Mouse (Mus musculus): ENCODE results near the gene Acot5. TPM values are rescaled to one million over a fixed set of nuclear protein-coding genes. Genes with fewer than 3 reads are reported as not detected.
"Not testable (repeated sequence)": the region's sequence is repeated elsewhere in the genome, so short reads cannot be mapped to it uniquely, and the experiment has no call there.

Acot5 gene
- polyA plus RNA-seq, 1 experiment from 2014 or later, result not detected

DNA sequence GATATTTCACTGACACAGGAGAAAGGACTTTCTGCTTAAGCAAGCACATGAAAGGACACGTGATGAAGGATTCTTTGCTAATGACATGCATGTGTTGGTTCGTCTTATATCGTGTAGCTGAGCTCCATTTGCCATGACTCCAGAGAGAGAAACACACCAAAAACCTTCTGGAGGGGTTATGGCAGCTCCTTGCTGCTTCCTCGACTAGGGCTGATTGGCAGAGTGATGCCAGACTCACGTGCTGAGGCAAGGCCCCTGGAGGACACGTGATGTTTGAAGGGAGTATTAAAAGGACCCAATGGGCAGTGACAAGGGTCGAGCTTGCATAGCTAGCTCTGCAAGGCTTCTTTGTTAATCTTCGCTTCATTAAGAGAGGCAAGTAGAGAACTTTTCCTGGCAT lies 829 bp upstream of the Acot5 start:
- Histone ChIP-seq H3K36me3 (ENCODE audit: control insufficient read depth, insufficient read depth, low read length) (no peaks in the 10 kb centered on the region), H3K4me1 (ENCODE audit: control insufficient read depth, insufficient read depth, low read length) (no peaks in the 10 kb centered on the region), H3K9me3 (ENCODE audit: control insufficient read depth, low read length) (no peaks in the 10 kb centered on the region), H3K4me2 (ENCODE audit: low read length) (no peak overlapping the region), H3K27me3 (ENCODE audit: control insufficient read depth, insufficient read depth, low read length) (peaks cover 7% of the 10 kb centered on the region; the same call in 1 of the 2 replicates), H3K27ac (replicated peaks; ENCODE audit: low read depth, low read length) (no peak overlapping the region), H3K9ac (replicated peaks; ENCODE audit: low read length) (no peak overlapping the region), H3K4me3 (replicated peaks; ENCODE audit: low read depth, low read length) (no peak overlapping the region)
- DNase-seq (no peak), ATAC-seq (ENCODE audit: low FRiP score, low TSS enrichment) (no peak)
- WGBS, result 59% methylated on average over 8 of the region's 8 CpGs

DNA sequence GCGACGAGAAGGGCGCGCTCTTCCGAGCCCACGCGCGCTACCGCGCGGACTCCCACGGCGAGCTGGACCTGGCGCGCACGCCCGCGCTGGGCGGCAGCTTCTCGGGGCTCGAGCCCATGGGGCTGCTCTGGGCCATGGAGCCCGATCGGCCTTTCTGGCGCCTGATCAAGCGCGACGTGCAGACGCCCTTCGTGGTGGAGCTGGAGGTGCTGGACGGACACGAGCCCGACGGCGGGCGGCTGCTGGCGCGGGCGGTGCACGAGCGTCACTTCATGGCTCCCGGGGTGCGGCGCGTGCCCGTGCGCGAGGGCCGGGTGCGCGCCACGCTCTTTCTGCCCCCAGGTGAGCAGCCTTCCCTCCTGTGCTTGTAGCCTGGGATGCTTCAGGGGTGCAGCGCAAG lies 457 bp downstream of the Acot5 start:
- H3K9ac ChIP-seq (replicated peaks; ENCODE audit: low read length); H3K36me3 ChIP-seq (ENCODE audit: control insufficient read depth, insufficient read depth, low read length); H3K4me1 ChIP-seq (ENCODE audit: control insufficient read depth, insufficient read depth, low read length); H3K27ac ChIP-seq (replicated peaks; ENCODE audit: low read depth, low read length); ATAC-seq (ENCODE audit: low FRiP score, low TSS enrichment); H3K27me3 ChIP-seq (ENCODE audit: control insufficient read depth, insufficient read depth, low read length); H3K9me3 ChIP-seq (ENCODE audit: control insufficient read depth, low read length): not testable (repeated sequence)
- WGBS, result 2% methylated on average over 37 of the region's 52 CpGs
- DNase-seq, result peak; percentile 22
- Histone ChIP-seq H3K4me3 (replicated peaks; ENCODE audit: low read depth, low read length) (peak overlapping the region; percentile 32), H3K4me2 (ENCODE audit: low read length) (peak overlapping the region; percentile 52)

DNA sequence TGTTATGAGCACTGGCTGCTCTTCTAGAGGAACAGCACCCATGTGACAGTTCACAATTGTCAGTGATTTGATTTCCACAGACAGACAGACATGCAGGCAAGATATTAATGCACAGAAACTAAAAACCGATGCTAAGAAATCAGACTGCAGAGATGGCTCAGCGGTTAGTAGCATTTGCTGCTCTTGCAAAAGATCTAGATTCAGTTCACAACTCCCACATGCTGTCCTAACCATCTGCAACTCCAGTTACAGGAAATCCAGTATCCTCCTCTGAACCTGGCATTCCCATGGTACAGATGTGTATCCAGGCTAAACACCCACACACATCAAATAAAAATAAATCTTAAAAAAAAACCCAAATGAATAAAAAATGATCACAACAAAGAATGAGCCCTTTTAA lies 2.6 kb downstream of the Acot5 start:
- 96% methylated on average over 2 of the region's 2 CpGs for WGBS
- no peak overlapping the region for H3K27ac ChIP-seq (replicated peaks; ENCODE audit: low read depth, low read length)
- no peak overlapping the region for H3K9ac ChIP-seq (replicated peaks; ENCODE audit: low read length)
- H3K27me3 ChIP-seq (ENCODE audit: control insufficient read depth, insufficient read depth, low read length), result peaks cover 7% of the 10 kb centered on the region; the same call in 1 of the 2 replicates
- H3K4me2 ChIP-seq (ENCODE audit: low read length), result no peak overlapping the region
- no peak for ATAC-seq (ENCODE audit: low FRiP score, low TSS enrichment)
- no peaks in the 10 kb centered on the region for H3K4me1 ChIP-seq (ENCODE audit: control insufficient read depth, insufficient read depth, low read length)
- H3K36me3 ChIP-seq (ENCODE audit: control insufficient read depth, insufficient read depth, low read length), result no peaks in the 10 kb centered on the region
- DNase-seq, result no peak
- H3K4me3 ChIP-seq (replicated peaks; ENCODE audit: low read depth, low read length), result no peak overlapping the region
- H3K9me3 ChIP-seq (ENCODE audit: control insufficient read depth, low read length), result no peaks in the 10 kb centered on the region

DNA sequence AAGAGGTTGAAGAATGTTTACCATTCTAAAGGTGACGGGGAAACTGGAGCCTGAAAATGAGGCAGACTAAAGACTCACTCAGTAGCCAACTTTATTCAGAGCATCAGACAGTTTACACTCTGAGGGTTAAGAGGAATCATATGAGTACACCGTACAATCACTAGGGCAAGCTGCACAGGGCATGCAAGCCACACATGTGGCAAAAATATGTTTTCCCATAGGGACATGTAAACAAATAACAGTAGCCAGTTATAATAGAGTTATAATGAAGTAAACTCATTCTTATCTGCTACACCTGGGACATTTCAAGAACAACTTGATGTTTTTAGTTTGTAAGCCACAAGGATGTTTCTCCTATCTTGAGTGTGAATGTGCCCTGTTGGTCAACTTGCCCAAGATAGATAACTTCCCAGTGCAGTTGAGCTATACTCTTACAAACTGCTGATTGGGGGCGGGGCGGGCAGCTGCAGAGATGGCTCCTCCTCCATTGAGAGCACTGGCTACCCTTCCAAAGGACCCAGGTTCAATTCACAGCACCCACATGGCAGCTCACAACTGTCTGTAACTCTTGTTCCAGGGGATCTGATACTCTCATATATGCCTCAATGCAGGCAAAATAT lies 8.4 kb downstream of the Acot5 start:
- WGBS, result 87% methylated on average over 4 of the region's 4 CpGs
- H3K36me3 ChIP-seq (ENCODE audit: control insufficient read depth, insufficient read depth, low read length), result no peaks in the 10 kb centered on the region
- H3K9ac ChIP-seq (replicated peaks; ENCODE audit: low read length), result no peak overlapping the region
- H3K27me3 ChIP-seq (ENCODE audit: control insufficient read depth, insufficient read depth, low read length), result no peaks in the 10 kb centered on the region
- H3K4me3 ChIP-seq (replicated peaks; ENCODE audit: low read depth, low read length), result no peak overlapping the region
- H3K4me2 ChIP-seq (ENCODE audit: low read length), result no peak overlapping the region
- no peak overlapping the region for H3K27ac ChIP-seq (replicated peaks; ENCODE audit: low read depth, low read length)
- ATAC-seq (ENCODE audit: low FRiP score, low TSS enrichment) (no peak), DNase-seq (no peak)
- no peaks in the 10 kb centered on the region for H3K4me1 ChIP-seq (ENCODE audit: control insufficient read depth, insufficient read depth, low read length)
- H3K9me3 ChIP-seq (ENCODE audit: control insufficient read depth, low read length), result no peaks in the 10 kb centered on the region

DNA sequence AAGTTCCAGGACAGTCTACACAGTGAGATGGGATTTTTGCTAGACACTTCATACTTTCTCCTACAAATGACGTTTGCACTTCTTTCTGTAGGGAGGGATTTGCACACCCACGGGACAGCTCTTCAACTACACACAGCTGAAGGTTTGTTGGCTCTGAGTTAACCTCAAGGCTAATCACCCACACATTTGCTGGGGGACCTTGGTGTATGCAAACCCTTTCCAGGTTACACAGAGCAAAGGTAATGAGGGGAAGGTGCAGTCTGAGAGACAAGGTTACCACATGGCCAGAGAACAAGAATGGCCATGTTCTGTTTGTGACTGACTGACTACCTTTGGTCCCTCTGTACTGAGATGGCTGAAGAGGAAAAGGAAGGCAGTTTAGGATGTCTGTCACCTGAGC lies 14.7 kb downstream of the Acot5 start:
- WGBS, result 90% methylated on average over 2 of the region's 2 CpGs

DNA sequence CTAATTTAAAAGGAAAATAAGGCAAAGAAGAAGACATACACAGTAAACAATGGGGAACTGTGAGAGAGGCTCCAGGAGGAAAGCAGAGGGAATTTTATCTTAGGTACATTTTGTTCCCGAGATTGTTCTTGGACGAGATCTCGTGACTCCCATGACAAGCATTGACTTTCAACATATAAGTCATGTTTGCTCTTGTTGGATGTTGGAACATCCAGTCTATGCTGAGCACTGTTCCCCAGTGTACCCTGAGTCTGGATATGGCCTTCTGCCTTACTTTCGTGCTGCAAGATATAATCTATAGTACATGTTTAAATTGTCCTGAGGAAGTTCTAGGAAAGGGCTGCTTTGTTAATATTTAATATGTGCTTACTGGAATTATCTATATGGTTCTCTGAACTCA lies 15.5 kb downstream of the Acot5 start:
- no peaks in the 10 kb centered on the region for H3K4me1 ChIP-seq (ENCODE audit: control insufficient read depth, insufficient read depth, low read length)
- peaks cover 4% of the 10 kb centered on the region; the same call in 1 of the 2 replicates for H3K9me3 ChIP-seq (ENCODE audit: control insufficient read depth, low read length)
- no peak overlapping the region for H3K27ac ChIP-seq (replicated peaks; ENCODE audit: low read depth, low read length)
- no peak overlapping the region for H3K9ac ChIP-seq (replicated peaks; ENCODE audit: low read length)
- H3K4me3 ChIP-seq (replicated peaks; ENCODE audit: low read depth, low read length), result no peak overlapping the region
- H3K4me2 ChIP-seq (ENCODE audit: low read length), result no peak overlapping the region
- no peak for DNase-seq
- no peaks in the 10 kb centered on the region for H3K27me3 ChIP-seq (ENCODE audit: control insufficient read depth, insufficient read depth, low read length)
- WGBS, result 91% methylated on average over 4 of the region's 4 CpGs
- no peaks in the 10 kb centered on the region for H3K36me3 ChIP-seq (ENCODE audit: control insufficient read depth, insufficient read depth, low read length)
- no peak for ATAC-seq (ENCODE audit: low FRiP score, low TSS enrichment)

More for the DNA sequence above, 14.7 kb downstream of the Acot5 start:
- Histone ChIP-seq H3K4me3 (replicated peaks; ENCODE audit: low read depth, low read length) (no peak overlapping the region), H3K36me3 (ENCODE audit: control insufficient read depth, insufficient read depth, low read length) (no peaks in the 10 kb centered on the region), H3K4me2 (ENCODE audit: low read length) (no peak overlapping the region), H3K9me3 (ENCODE audit: control insufficient read depth, low read length) (no peaks in the 10 kb centered on the region), H3K27me3 (ENCODE audit: control insufficient read depth, insufficient read depth, low read length) (no peaks in the 10 kb centered on the region), H3K4me1 (ENCODE audit: control insufficient read depth, insufficient read depth, low read length) (no peaks in the 10 kb centered on the region), H3K27ac (replicated peaks; ENCODE audit: low read depth, low read length) (no peak overlapping the region), H3K9ac (replicated peaks; ENCODE audit: low read length) (no peak overlapping the region)
- ATAC-seq (ENCODE audit: low FRiP score, low TSS enrichment), result no peak
- no peak for DNase-seq

DNA sequence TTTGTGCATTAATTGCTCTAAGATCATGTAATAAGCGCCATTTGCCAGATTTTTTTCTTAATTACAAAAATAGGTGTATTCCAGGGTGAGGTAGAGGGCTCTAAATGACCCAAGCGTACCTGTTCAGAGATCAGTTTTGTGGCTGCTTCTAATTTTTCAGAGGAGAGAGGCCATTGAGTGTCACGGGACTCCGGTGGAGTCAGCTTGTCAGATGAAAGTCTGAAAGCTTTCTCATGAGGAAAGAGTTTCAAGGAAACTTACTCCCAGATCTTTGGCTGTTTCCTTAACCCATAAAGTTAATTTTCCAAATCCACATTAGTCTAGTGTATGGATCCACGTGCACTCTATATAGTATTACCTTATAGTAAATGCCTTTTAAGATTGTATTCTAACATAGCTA lies 25.5 kb downstream of the Acot5 start:
- H3K9me3 ChIP-seq (ENCODE audit: control insufficient read depth, low read length); H3K9ac ChIP-seq (replicated peaks; ENCODE audit: low read length); ATAC-seq (ENCODE audit: low FRiP score, low TSS enrichment); H3K36me3 ChIP-seq (ENCODE audit: control insufficient read depth, insufficient read depth, low read length); DNase-seq; H3K4me1 ChIP-seq (ENCODE audit: control insufficient read depth, insufficient read depth, low read length); H3K27me3 ChIP-seq (ENCODE audit: control insufficient read depth, insufficient read depth, low read length); H3K4me2 ChIP-seq (ENCODE audit: low read length); H3K27ac ChIP-seq (replicated peaks; ENCODE audit: low read depth, low read length); H3K4me3 ChIP-seq (replicated peaks; ENCODE audit: low read depth, low read length): not testable (repeated sequence)
- 88% methylated on average over 5 of the region's 5 CpGs for WGBS

DNA sequence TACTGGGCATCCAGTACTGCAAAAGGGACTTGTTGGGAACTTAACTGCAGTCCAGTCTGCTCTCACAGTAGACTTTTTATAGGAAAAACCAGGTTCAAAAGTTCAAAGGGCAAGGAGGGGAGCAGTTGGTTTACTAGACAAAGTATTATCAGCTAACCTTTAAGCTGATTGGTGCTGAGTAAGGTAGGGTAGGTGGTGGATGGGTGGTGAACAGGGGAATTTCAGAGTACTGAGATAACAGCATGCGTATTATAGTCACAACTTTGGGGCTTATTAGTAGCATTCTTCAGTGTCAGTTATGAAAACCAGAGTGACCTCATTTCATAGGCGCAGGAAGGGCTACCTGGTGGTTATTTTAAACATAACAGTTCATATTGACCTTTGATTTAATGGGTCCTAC lies 30.5 kb downstream of the Acot5 start:
- Histone ChIP-seq H3K4me1 (ENCODE audit: control insufficient read depth, insufficient read depth, low read length) (0 out of 2 replicates have a peak, but pooled peaks cover 3% of the 10 kb centered on the region), H3K9me3 (ENCODE audit: control insufficient read depth, low read length) (no peaks in the 10 kb centered on the region), H3K36me3 (ENCODE audit: control insufficient read depth, insufficient read depth, low read length) (no peaks in the 10 kb centered on the region), H3K27me3 (ENCODE audit: control insufficient read depth, insufficient read depth, low read length) (no peaks in the 10 kb centered on the region), H3K4me3 (replicated peaks; ENCODE audit: low read depth, low read length) (no peak overlapping the region), H3K27ac (replicated peaks; ENCODE audit: low read depth, low read length) (no peak overlapping the region), H3K4me2 (ENCODE audit: low read length) (no peak overlapping the region), H3K9ac (replicated peaks; ENCODE audit: low read length) (no peak overlapping the region)
- ATAC-seq (ENCODE audit: low FRiP score, low TSS enrichment) (no peak), DNase-seq (no peak)
- WGBS, result 97% methylated on average over 2 of the region's 2 CpGs

DNA sequence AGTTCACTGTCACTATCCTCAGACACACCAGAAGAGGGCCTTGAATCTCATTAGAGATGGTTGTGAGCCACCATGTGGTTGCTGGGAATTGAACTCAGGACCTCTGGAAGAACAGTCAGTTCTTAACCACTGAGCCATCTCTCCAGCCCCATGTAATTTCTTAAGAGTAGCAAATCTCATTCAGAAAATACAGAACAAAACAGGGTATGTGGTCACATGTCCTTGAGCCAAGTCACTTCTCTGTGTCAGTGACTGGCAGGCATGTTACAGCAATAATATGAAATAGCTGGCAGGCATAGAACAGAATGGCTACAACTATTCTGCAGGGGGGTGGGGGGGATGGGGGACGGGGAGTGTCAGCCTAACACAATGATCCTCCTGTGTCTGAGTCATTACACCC lies 30.9 kb downstream of the Acot5 start:
- no peak for DNase-seq
- no peak for ATAC-seq (ENCODE audit: low FRiP score, low TSS enrichment)
- no peak overlapping the region; the same call in 1 of the 2 replicates for H3K4me3 ChIP-seq (replicated peaks; ENCODE audit: low read depth, low read length)

More for the DNA sequence above, 30.9 kb downstream of the Acot5 start:
- H3K27me3 ChIP-seq (ENCODE audit: control insufficient read depth, insufficient read depth, low read length), result no peaks in the 10 kb centered on the region
- H3K9ac ChIP-seq (replicated peaks; ENCODE audit: low read length), result no peak overlapping the region
- no peaks in the 10 kb centered on the region for H3K9me3 ChIP-seq (ENCODE audit: control insufficient read depth, low read length)
- H3K27ac ChIP-seq (replicated peaks; ENCODE audit: low read depth, low read length), result no peak overlapping the region
- peak overlapping the region; percentile 76 for H3K4me2 ChIP-seq (ENCODE audit: low read length)
- H3K4me1 ChIP-seq (ENCODE audit: control insufficient read depth, insufficient read depth, low read length), result 0 out of 2 replicates have a peak, but pooled peaks cover 3% of the 10 kb centered on the region
- no peaks in the 10 kb centered on the region for H3K36me3 ChIP-seq (ENCODE audit: control insufficient read depth, insufficient read depth, low read length)
- 50% methylated on average over 1 of the region's 1 CpGs for WGBS
